Mouse (Mus musculus): ENCODE measurements around the gene Dnajb11.

DNA sequence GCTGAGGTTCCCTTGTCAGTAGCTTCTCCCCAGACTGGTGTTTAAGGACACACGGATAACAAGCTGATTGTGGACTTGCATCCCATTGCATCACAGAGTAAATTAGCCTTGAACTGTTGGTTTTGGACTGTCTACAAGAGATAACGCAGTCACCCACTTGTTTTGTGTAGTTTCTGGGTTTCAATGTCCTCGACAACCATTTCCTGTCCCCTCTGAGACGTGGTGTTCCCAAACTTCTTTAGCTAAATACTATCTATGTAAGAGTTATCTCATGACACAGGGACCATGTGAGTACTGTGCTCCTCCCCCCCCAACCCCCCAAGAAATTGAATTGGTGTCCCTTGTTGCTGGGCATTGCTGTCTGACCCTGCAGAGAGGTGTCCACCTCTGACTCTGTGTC lies 23.8 kb downstream of the Dnajb11 start:
- TF ChIP-seq POLR2A (IDR thresholded peaks at IDR 0.05; ENCODE audit: extremely low read depth, insufficient read depth, low read length) (no peak), CTCF (IDR thresholded peaks at IDR 0.05; ENCODE audit: extremely low read depth, insufficient read depth, low read length) (no peak)
